Mouse (Mus musculus) bone marrow macrophage, adult 2 months (primary cell): ENCODE results near the gene Gdpd4. TPM values are rescaled to one million over a fixed set of nuclear protein-coding genes. Genes with fewer than 3 reads are reported as not detected.

Experiments
- H3K27ac ChIP-seq: 2 replicates; pipeline ENCODE4 v1.5.1; 2012; ENCODE audit warnings: low read depth, low read length; ENCODE audit not compliant: insufficient read depth
- H3K4me1 ChIP-seq: 2 replicates; pipeline ENCODE4 v1.6.1; 2012; ENCODE audit warnings: low read length; ENCODE audit not compliant: control insufficient read depth, insufficient read depth
- H3K4me3 ChIP-seq: 2 replicates; pipeline ENCODE4 v1.5.1; 2012; ENCODE audit warnings: mild to moderate bottlenecking, low read length, moderate library complexity; ENCODE audit not compliant: insufficient read depth
- CTCF ChIP-seq: IDR thresholded peaks from 2 replicates; pipeline ENCODE4 v1.5.1; 2012; ENCODE audit warnings: low read depth, mild to moderate bottlenecking, low read length, moderate library complexity
- POLR2A ChIP-seq: IDR thresholded peaks from 2 replicates; pipeline ENCODE4 v1.6.1; 2012; ENCODE audit warnings: mild to moderate bottlenecking, low read depth, low read length, borderline replicate concordance
- polyA plus RNA-seq: library from polyadenylated mRNA; stranded (reverse); fragments of >200 nt; gene quantifications from 2 replicates; pipeline ENCODE4 v1.2.4, GENCODE M21; 2012; ENCODE audit not compliant: missing spikeins, insufficient read depth, insufficient read length

Gene Gdpd4
- polyA plus RNA-seq, 1 experiment, result not detected

DNA sequence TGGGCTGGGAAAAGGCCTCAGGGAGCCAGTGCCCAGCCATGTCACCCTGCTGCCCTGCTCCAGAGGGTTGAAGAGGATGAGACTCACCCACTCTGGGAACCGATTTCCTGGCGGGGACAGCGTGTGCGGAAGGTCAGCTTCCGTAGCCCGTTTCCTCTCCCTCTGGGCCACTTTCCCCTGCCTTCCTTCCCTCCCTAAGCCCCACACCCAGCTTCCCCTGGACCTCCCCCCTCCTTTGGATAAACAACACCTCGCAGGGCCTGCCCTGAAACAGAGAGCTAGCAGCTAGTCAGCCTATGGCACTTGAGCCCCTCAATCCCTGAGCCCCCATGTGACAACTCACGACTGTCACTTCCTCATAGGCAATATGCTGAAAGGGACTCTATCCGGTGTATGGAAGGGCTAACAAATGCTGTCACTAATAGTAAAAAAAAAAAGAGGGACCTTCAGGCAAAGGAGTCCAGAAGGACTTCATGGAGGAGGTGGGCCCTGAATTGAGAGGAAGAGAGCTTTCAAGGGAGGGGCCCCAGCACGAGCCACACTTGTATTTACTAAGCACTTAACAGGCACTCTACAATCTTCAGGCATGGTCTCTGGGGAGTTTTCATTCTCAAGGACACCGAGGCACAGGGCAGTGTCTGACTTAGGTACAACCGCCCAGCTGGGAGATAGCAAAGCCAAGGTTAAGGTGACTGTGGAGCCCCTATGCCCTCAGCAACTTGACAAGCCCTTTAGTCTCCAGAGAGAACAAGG, 165.0 kb downstream of the Gdpd4 start:
- Histone ChIP-seq H3K4me3 (peak overlapping the region; percentile 74), H3K4me1 (peaks cover 26% of the 10 kb centered on the region)

DNA sequence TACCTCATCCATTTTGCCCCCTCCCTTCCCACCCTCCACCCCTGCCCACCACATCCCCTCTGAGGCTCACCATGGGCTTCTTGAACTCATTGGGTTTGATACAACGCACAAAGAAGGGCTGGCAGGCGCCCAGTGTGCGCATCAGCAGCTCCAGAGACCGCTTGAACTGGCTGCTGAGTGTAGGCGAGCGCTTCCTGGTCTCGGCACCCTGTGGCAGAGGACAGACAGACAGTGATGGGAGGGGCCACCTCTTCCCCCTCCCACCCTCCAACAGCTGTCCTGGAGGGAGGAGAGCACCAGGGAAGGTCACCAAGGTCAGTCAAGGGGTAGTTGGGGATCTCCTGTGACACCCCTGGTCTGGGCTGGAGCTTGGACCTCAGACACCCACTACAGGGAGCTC, 165.6 kb downstream of the Gdpd4 start:
- TF ChIP-seq CTCF (no peak), POLR2A (no peak)
- Histone ChIP-seq H3K4me3 (peak overlapping the region; percentile 74), H3K27ac (peak overlapping the region; percentile 81), H3K4me1 (peaks cover 26% of the 10 kb centered on the region)

More for the DNA sequence above, 165.0 kb downstream of the Gdpd4 start:
- TF ChIP-seq CTCF (no peak), POLR2A (no peak)
- peak overlapping the region; percentile 81 for H3K27ac ChIP-seq

DNA sequence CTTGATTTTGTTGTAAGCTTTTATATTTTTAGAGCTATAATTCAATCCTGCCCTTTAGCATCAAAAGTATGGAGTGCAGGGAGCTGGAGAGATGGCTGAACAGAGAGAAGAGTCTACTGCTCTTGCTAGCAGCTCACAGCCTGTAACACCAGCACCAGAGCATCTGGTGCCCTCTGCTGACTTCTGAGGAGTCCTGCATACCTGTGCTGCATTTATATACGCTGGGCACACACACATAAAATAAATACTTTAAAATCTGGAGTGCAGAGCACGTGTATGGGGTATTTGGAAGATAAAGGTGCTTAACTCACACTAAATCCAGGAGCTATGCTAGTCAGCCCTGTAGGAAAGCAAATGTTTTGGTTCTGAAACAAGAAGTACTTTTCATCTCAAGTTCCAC, 166.6 kb downstream of the Gdpd4 start:
- Histone ChIP-seq H3K4me1 (peaks cover 26% of the 10 kb centered on the region), H3K4me3 (no peak overlapping the region), H3K27ac (no peak overlapping the region)
- TF ChIP-seq CTCF (no peak), POLR2A (no peak)

DNA sequence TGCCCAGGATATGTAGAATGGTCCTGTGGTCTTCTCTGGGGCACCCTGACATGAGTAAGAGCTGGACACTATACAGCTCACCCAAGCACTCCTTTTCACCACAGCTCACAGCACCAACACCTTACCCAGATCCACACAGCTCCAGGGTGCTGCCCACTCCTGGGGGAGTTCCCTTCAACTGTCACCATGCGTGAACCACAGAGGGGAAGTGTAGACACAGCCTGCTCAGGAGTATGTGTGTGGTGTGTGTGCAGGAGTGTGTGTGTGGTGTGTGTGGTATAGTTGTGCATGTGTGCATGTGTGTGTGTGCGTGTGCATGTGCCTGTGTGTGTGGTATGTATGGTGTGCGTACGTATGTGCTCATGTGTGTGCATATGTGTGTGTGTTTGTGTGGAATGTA, 176.1 kb downstream of the Gdpd4 start:
- Histone ChIP-seq H3K4me3 (no peak overlapping the region), H3K27ac (no peak overlapping the region), H3K4me1 (no peaks in the 10 kb centered on the region)
- TF ChIP-seq CTCF (no peak), POLR2A (no peak)

DNA sequence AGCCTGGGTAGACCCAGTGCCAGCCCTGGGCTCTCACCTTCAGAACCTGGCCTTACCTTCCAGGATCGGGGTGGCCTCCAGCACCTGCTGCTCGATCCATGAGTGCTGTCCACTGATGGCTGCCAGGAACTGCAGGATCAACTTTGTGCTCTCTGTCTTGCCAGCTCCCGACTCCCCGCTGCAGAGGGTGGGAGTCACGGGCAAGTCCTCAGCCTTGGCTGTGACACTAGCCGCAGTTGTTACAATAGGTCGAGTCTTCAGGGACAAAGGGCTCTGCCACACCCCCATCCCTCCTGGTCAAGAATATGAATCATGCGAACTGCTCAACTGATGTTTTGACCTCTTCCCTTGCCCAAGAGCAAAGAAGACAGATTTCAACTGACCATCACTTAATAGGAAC, 177.8 kb downstream of the Gdpd4 start:
- no peaks in the 10 kb centered on the region for H3K4me1 ChIP-seq
- no peak overlapping the region for H3K4me3 ChIP-seq
- TF ChIP-seq CTCF, result no peak
- TF ChIP-seq POLR2A, result no peak
- no peak overlapping the region for H3K27ac ChIP-seq

Other genes with a start within 250 kb of the Gdpd4 start
- 35.4 and 41.0 TPM in 2 replicates for gene Clns1a, start 223.3 kb upstream of the Gdpd4 start, polyA plus RNA-seq
- 1.6 TPM in 1 of 2 replicates, not detected in the other for gene Aqp11, start 181.7 kb upstream of the Gdpd4 start, polyA plus RNA-seq
- 90.9 and 92.7 TPM in 2 replicates for gene Pak1, start 131.4 kb upstream of the Gdpd4 start, polyA plus RNA-seq
- 19.9 and 26.4 TPM in 2 replicates for gene Myo7a, start 199.6 kb downstream of the Gdpd4 start, polyA plus RNA-seq
- not detected in 2 replicates for gene Omp, start 225.5 kb downstream of the Gdpd4 start, polyA plus RNA-seq